Mouse (Mus musculus): Measurements from ENCODE around the gene Dscam. TPM values are rescaled to one million over a fixed set of nuclear protein-coding genes. Genes with fewer than 3 reads are reported as not detected.

Dscam gene
- polyA plus RNA-seq, 1 experiment from 2014 or later: 2.1 TPM

DNA sequence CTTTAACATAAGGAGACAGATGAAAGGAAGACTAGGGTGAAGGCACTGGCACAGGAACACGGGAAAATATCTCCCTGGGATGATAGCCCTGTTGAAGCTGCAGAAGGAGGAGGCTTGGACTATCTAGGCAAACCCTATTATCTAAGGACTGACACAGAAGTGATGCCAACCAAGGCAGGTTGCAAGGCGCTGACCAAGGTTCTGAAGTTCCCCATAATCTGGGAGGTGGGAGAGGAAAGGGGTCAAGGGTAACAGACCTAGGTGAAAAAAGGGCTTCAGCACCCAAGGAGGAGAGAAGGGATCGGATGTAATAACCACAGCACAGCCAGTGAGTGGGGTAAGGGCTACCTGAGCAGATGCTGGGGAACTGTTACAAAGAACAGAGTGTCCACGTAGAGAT is 458.6 kb downstream of the Dscam start:
- Histone ChIP-seq H3K27me3 (replicated peaks) (no peaks in the 10 kb centered on the region), H3K9me3 (no peaks in the 10 kb centered on the region), H3K4me2 (replicated peaks) (no peak overlapping the region), H3K4me1 (no peaks in the 10 kb centered on the region), H3K27ac (no peak overlapping the region), H3K9ac (no peak overlapping the region), H3K4me3 (no peak overlapping the region), H3K36me3 (no peaks in the 10 kb centered on the region)
- ATAC-seq (ENCODE audit: low FRiP score, low read depth): no peak
- 57% methylated on average over 4 of the region's 4 CpGs for WGBS

DNA sequence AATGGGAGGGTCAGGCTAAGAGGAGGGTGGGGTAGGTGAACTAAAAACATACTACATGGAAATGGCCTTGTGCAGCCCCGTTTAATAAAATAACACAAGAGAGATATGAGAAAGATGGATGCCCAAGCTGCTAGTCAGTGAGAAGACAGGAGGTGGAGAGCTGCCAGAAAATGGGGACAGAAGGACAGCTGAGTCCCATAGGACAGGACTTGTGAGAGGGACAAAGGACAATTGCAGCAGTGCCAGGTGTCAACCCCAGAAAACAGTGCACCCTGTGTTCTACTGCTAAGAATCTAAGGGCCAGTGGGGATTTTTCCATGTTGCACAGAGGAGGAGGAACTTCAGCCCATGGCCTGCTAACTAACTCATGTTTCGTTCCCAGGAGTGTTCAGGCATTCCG is 470.0 kb downstream of the Dscam start:
- WGBS: 86% methylated on average over 3 of the region's 3 CpGs
- no peak for ATAC-seq (ENCODE audit: low FRiP score, low read depth)
- H3K27ac ChIP-seq: no peak overlapping the region
- H3K9me3 ChIP-seq: no peaks in the 10 kb centered on the region
- no peak overlapping the region for H3K4me2 ChIP-seq (replicated peaks)
- H3K36me3 ChIP-seq: no peaks in the 10 kb centered on the region
- H3K9ac ChIP-seq: no peak overlapping the region
- no peaks in the 10 kb centered on the region for H3K27me3 ChIP-seq (replicated peaks)
- H3K4me3 ChIP-seq: no peak overlapping the region
- no peaks in the 10 kb centered on the region for H3K4me1 ChIP-seq

DNA sequence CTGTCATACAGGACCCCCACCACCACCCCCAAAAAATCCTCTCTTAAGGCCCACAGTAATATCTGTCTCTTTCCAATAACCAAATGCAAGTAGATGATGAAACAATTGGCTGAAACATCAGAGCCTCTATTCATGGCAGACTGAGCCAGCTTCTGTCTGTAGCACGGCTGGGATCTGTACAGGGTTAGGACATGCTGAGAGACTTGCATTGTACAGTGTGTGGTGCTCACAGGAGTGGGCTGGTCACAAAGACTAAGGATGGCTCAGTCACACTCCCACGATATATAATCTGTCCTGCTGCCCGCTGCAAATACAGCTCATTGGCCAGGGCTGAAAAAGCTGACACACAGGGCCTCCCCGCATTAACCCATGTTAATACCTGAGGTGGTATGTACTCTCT is 474.7 kb downstream of the Dscam start:
- H3K4me2 ChIP-seq (replicated peaks): no peak overlapping the region
- no peaks in the 10 kb centered on the region for H3K27me3 ChIP-seq (replicated peaks)
- H3K4me3 ChIP-seq: no peak overlapping the region
- WGBS: 70% methylated on average over 4 of the region's 4 CpGs
- H3K27ac ChIP-seq: no peak overlapping the region
- no peaks in the 10 kb centered on the region for H3K4me1 ChIP-seq
- no peaks in the 10 kb centered on the region for H3K36me3 ChIP-seq
- H3K9ac ChIP-seq: no peak overlapping the region
- no peaks in the 10 kb centered on the region for H3K9me3 ChIP-seq
- no peak for ATAC-seq (ENCODE audit: low FRiP score, low read depth)

DNA sequence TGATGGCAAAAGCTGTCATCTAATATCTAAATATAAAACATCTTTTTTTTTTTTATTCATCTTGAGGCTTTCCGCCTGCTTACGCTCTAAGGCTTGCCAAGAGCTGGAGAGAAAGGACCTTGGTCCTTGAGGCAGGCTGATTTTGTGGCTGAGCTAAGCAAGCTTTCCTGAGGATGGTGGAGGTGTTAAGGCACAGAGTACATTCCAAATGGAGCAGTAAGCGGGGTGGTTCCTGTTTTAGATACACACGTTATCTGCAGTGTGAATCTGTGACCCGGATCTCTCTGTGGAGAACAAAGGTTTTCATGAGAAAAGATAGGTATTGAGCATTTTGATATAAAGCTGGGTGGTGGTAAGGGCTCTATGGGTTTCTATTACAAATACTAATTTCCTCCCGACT is 479.0 kb downstream of the Dscam start:
- no peak for ATAC-seq (ENCODE audit: low FRiP score, low read depth)

DNA sequence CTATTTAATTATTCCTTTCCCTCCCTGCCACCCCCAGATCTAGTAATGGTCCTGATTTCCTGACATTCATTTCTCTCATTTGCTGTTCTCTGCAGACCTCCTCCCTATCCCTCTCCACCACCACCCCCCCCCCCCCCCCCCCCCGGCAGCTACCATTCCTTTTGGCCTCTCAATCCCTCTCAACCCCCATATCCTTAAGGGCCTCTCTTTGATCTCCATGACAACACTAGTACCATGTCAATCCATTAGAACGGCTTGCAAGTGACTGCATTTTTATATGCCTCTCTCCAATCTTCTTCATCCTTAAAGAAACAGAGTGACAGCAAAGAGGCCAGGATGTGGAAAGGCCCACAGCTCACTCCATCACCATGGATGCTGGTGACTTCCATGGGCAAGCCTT is 480.5 kb downstream of the Dscam start:
- Histone ChIP-seq H3K9ac (no peak overlapping the region), H3K27ac (no peak overlapping the region), H3K36me3 (no peaks in the 10 kb centered on the region), H3K4me1 (peaks cover 4% of the 10 kb centered on the region; the same call in 1 of the 2 replicates), H3K9me3 (no peaks in the 10 kb centered on the region), H3K4me2 (replicated peaks) (no peak overlapping the region), H3K4me3 (no peak overlapping the region), H3K27me3 (replicated peaks) (no peaks in the 10 kb centered on the region)
- WGBS: 0% methylated on average over 1 of the region's 2 CpGs
- ATAC-seq (ENCODE audit: low FRiP score, low read depth): 0 out of 2 replicates have a peak, but pooled peaks have one; percentile 44

More for the DNA sequence above, 479.0 kb downstream of the Dscam start:
- Histone ChIP-seq H3K27me3 (replicated peaks) (no peaks in the 10 kb centered on the region), H3K36me3 (no peaks in the 10 kb centered on the region), H3K27ac (no peak overlapping the region), H3K4me3 (no peak overlapping the region), H3K4me2 (replicated peaks) (no peak overlapping the region), H3K9ac (no peak overlapping the region), H3K9me3 (no peaks in the 10 kb centered on the region), H3K4me1 (peaks cover 4% of the 10 kb centered on the region; the same call in 1 of the 2 replicates)
- 92% methylated on average over 6 of the region's 6 CpGs for WGBS

DNA sequence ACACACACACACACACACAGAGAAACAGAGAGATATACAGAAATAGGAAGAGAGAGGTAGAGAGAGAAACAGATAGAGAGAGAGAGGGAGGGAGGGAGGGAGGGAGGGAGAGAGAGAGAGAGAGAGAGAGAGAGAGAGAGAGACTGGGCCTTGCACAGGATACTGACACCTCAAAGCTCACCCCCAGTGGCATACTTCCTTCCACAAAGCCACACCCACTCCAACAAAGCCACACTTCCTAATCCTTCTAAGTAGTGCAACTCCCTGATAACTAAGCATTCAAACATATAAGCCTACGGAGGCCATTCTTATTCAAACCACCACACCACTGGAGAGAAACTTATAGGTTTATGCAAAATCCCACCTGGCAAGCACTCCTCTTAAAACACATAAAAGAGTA is 481.1 kb downstream of the Dscam start:
- Histone ChIP-seq H3K9me3 (no peaks in the 10 kb centered on the region), H3K27ac (no peak overlapping the region), H3K36me3 (no peaks in the 10 kb centered on the region), H3K4me1 (peaks cover 4% of the 10 kb centered on the region; the same call in 1 of the 2 replicates), H3K27me3 (replicated peaks) (no peaks in the 10 kb centered on the region), H3K4me3 (no peak overlapping the region), H3K4me2 (replicated peaks) (no peak overlapping the region), H3K9ac (no peak overlapping the region)
- 47% methylated on average over 1 of the region's 1 CpGs for WGBS
- no peak for ATAC-seq (ENCODE audit: low FRiP score, low read depth)

DNA sequence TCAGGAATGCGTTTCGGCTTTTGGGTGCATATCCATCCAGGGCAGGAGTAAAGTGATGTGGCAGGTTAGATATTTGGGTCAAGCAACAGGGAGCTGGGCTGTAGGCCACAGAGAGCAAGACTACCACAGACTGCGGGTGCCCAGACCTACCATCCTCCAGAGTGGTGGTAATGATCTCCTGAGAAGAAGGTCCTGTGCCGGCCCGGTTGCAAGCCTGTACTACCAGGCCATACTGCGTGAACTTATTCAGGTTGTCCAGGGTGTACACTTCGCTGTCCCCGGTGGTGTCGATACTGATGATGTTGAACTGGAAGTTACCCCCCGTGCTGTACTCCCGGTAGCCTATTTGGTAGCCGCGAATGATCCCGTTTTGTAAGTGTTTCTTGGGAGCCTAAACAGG is 485.5 kb downstream of the Dscam start:
- no peak overlapping the region for H3K4me2 ChIP-seq (replicated peaks)
- H3K4me3 ChIP-seq: no peak overlapping the region
- no peaks in the 10 kb centered on the region for H3K9me3 ChIP-seq
- H3K27me3 ChIP-seq (replicated peaks): no peaks in the 10 kb centered on the region
- H3K27ac ChIP-seq: no peak overlapping the region
- peaks cover 4% of the 10 kb centered on the region; the same call in 1 of the 2 replicates for H3K4me1 ChIP-seq
- H3K9ac ChIP-seq: no peak overlapping the region
- WGBS: 94% methylated on average over 14 of the region's 14 CpGs
- ATAC-seq (ENCODE audit: low FRiP score, low read depth): no peak
- no peaks in the 10 kb centered on the region for H3K36me3 ChIP-seq

DNA sequence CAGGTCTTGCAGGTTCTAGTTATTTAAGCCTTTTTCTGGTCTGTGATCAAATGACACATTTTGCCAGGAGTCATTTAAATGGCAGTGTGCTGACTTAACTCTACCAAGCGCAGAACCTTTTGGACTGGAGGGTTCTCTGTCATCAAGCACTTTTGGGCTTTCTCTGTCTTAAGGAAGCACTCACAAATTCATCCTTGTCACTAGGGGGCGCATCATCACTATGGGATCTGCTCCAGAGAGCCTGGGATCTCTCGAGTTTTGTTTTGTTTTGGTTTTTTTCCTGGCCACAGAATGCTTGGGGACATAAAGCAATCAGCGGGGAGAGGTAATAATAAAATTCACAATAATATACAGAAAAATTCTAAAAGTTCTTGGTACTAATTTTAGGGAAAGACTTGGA is 486.0 kb downstream of the Dscam start:
- WGBS: 25% methylated on average over 4 of the region's 4 CpGs

DNA sequence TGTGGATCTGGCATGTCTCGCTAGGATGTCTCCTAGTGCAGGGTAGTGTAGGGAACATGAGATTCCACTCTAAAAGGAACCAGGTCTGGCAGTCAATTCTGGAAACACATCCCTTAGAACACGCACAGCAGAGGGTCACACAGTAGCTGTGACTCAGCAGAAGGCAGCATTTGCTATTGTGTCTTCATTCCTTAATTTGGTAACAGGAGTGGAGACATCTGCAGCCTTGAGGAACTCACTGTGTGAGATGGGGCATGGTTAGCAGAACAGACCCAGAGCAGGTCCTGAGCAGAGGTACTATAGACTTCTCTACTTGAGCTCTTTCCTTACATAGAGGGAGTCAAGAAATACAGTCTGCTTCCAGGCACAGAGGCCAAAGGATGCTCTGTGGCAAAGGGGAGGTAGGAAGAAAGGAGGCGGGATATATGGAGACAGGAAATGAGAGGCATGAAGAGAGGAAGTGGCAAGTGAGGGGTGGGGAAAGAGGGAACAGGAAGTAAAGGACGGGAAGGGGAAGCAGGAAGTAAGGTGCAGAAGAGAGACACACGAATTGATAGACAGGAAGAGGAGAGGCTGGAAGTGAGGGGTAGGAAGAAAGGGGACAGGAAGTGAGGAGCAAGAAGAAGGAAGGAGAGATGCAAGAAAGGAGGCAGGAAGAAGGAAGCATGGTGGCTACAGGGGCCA is 488.1 kb downstream of the Dscam start:
- no peak overlapping the region for H3K4me2 ChIP-seq (replicated peaks)
- H3K4me3 ChIP-seq: no peak overlapping the region
- H3K9ac ChIP-seq: no peak overlapping the region
- H3K36me3 ChIP-seq: no peaks in the 10 kb centered on the region
- no peak overlapping the region for H3K27ac ChIP-seq
- H3K27me3 ChIP-seq (replicated peaks): no peaks in the 10 kb centered on the region
- ATAC-seq (ENCODE audit: low FRiP score, low read depth): no peak
- H3K9me3 ChIP-seq: no peaks in the 10 kb centered on the region
- WGBS: 77% methylated on average over 5 of the region's 5 CpGs
- H3K4me1 ChIP-seq: no peaks in the 10 kb centered on the region

More for the DNA sequence above, 486.0 kb downstream of the Dscam start:
- H3K27ac ChIP-seq: no peak overlapping the region
- no peak overlapping the region for H3K9ac ChIP-seq
- H3K27me3 ChIP-seq (replicated peaks): no peaks in the 10 kb centered on the region
- H3K4me3 ChIP-seq: no peak overlapping the region
- no peaks in the 10 kb centered on the region for H3K36me3 ChIP-seq
- no peak overlapping the region for H3K4me2 ChIP-seq (replicated peaks)
- H3K4me1 ChIP-seq: no peaks in the 10 kb centered on the region
- no peaks in the 10 kb centered on the region for H3K9me3 ChIP-seq
- 0 out of 2 replicates have a peak, but pooled peaks have one; percentile 48 for ATAC-seq (ENCODE audit: low FRiP score, low read depth)

DNA sequence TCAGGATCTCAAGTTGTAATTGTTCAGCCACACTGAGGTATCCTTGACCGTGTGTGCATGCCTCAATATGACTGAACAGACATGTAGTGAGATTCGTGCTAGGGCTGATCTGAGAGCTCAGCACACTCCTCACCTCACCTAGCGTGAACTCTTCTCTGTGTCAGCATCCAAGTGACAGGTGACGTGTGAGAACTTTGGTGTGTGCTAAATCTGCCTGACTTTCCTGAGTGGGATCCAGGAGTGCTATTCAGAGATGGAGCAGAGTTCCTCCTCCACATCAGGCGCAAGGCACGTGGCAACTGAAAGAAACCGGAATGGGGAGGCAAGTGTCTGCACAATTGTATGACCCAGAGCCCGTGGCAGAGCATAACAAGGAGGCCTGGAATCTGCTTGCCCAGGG is 490.6 kb downstream of the Dscam start:
- H3K4me1 ChIP-seq: no peaks in the 10 kb centered on the region
- H3K9me3 ChIP-seq: no peaks in the 10 kb centered on the region
- H3K27ac ChIP-seq: no peak overlapping the region
- no peak for ATAC-seq (ENCODE audit: low FRiP score, low read depth)
- no peak overlapping the region for H3K4me3 ChIP-seq
- WGBS: 86% methylated on average over 8 of the region's 8 CpGs
- no peak overlapping the region for H3K9ac ChIP-seq
- H3K4me2 ChIP-seq (replicated peaks): no peak overlapping the region
- H3K27me3 ChIP-seq (replicated peaks): no peaks in the 10 kb centered on the region
- no peaks in the 10 kb centered on the region for H3K36me3 ChIP-seq

DNA sequence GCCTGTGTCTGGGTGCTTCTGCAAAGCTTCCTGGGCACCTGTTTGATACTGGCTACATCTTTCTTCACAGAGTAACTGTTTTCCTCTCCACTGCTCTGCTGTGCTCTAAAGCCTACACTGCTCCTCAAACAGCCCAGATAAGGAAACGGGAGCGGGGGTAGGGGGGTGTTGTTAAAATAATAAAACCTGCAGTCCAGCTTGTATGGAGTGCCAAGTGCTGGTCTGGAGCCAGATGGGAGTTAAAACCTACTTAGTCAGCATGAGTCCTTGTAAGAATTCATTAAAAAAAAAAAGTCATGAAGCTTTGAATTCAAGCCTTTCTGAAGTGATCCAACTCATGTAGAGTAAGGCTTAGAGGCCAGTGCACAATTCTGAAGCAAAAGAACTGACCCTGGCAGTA is 493.1 kb downstream of the Dscam start:
- Histone ChIP-seq H3K9ac (no peak overlapping the region), H3K4me3 (no peak overlapping the region), H3K27ac (no peak overlapping the region), H3K9me3 (no peaks in the 10 kb centered on the region), H3K27me3 (replicated peaks) (no peaks in the 10 kb centered on the region), H3K4me2 (replicated peaks) (no peak overlapping the region), H3K36me3 (no peaks in the 10 kb centered on the region), H3K4me1 (0 out of 2 replicates have a peak, but pooled peaks cover 10% of the 10 kb centered on the region)
- no peak for ATAC-seq (ENCODE audit: low FRiP score, low read depth)
- 61% methylated on average over 2 of the region's 2 CpGs for WGBS

DNA sequence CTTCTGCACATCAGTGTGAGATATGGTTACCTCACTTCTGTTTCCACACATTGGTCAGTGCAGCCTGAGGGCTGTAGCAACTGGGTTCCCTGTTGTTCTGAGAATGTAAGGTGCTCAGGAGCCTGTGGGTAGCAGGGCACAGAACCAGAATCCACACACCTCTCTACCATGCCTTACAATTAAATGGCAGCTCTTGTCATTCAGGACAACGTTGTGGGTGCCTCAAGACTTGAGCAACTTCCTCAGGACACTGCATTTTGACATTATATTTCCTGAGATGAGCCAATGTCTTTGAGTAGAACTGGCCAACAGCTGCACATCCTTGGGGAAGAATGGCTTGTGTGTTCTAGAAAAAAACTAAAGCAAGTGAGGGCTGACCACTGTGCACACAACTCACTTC is 493.9 kb downstream of the Dscam start:
- Histone ChIP-seq H3K9me3 (no peaks in the 10 kb centered on the region), H3K27ac (no peak overlapping the region), H3K4me3 (no peak overlapping the region), H3K36me3 (no peaks in the 10 kb centered on the region), H3K9ac (no peak overlapping the region), H3K27me3 (replicated peaks) (no peaks in the 10 kb centered on the region), H3K4me1 (0 out of 2 replicates have a peak, but pooled peaks cover 10% of the 10 kb centered on the region), H3K4me2 (replicated peaks) (no peak overlapping the region)
- no peak for ATAC-seq (ENCODE audit: low FRiP score, low read depth)
- WGBS: 87% methylated on average over 1 of the region's 1 CpGs
